Mouse (Mus musculus) ES-Bruce4 (cell line): Measurements from ENCODE around the gene D930048N14Rik.

Source experiments
- CTCF ChIP-seq: IDR thresholded peaks from one replicate; pipeline ENCODE4 v1.8.1; 2011; ENCODE audit warnings: low read depth, low read length
- POLR2A ChIP-seq: IDR thresholded peaks from one replicate; pipeline ENCODE4 v1.8.1; 2011; ENCODE audit warnings: low read length; ENCODE audit not compliant: insufficient read depth

GRCm38 (mm10) chr11:51637971-51638414 lies 12.8 kb upstream of the D930048N14Rik start:
- TF ChIP-seq CTCF = no peak
- no peak for TF ChIP-seq POLR2A
